Mouse (Mus musculus): ENCODE measurements at regions not wholly inside any gene's neighbourhood (a gene's known extent, or its start where the extent isn't known, plus 50 kb on each side); places are given as distances from the start of the nearest gene placed in this dataset.

DNA sequence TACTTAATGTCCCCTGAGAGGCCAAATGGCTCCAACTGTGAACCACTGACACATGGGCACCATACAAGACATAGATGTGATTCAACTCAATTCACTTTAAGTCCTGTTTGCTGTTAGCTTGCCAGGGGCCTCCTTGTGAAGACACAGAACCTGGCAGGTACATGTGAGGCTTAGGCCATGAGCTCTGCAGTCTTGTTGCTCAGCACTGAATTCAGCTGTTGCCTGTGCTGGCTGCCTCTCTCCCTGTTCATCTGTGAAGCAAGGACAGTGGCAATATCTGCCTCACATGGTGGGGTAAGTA lies 209.3 kb downstream of the Qk start:
- TF ChIP-seq CTCF (IDR thresholded peaks at IDR 0.05; ENCODE audit: borderline replicate concordance, insufficient read depth, low read length) (no peak), POLR2A (IDR thresholded peaks at IDR 0.05; ENCODE audit: low read depth, low read length) (no peak)

Data from embryonic fibroblast, embryonic 13.5 days (primary cell).